Comparison of ENCODE assay signal across 9 mouse cellular contexts in genomic region chr5:36575227-36575626, GRCm38 (mm10). TPM values are rescaled to one million over a fixed set of nuclear protein-coding genes. Genes with fewer than 3 reads are reported as not detected.
DNase-seq lines count a peak whose midpoint lies in the region; ATAC-seq and TF ChIP-seq lines count a peak whose summit lies in the region.
"Had no signal": no experiment of that assay in that cellular context is flagged by ENCODE, and none has a peak within 500 bp of the region (broad histone marks: within the 10 kb centered on the region; RNA-seq: fewer than 3 reads in every experiment).

No protein-coding gene starts in this region.

- no peak for TF ChIP-seq POLR2A in bone marrow, adult 2 months (IDR thresholded peaks at IDR 0.05; ENCODE audit: borderline replicate concordance, control insufficient read depth, low read depth, low read length)

- H3K79me2 ChIP-seq in macrophage (ENCODE audit: inconsistent target), result peaks cover 76% of the 10 kb centered on the region

- H3K9me3 ChIP-seq in intestine, embryonic 16.5 days (ENCODE audit: control insufficient read depth, low read length), result no peaks in the 10 kb centered on the region
- no peaks in the 10 kb centered on the region for H3K9me3 ChIP-seq in midbrain, embryonic 15.5 days
- H3K9me3 ChIP-seq in midbrain, embryonic 14.5 days (ENCODE audit: control insufficient read depth, low read length), result no peaks in the 10 kb centered on the region
- H3K9me3 ChIP-seq: lung, embryonic 15.5 days had no signal

- H3K4me3 ChIP-seq in left cerebral cortex, adult 2 months, result no peak overlapping the region
- no peak overlapping the region for H3K4me3 ChIP-seq in bone marrow, adult 2 months (replicated peaks; ENCODE audit: control insufficient read depth, low read depth, low read length)
- H3K4me3 ChIP-seq in intestine, embryonic 16.5 days (ENCODE audit: low read length), result no peak overlapping the region
- no peak overlapping the region for H3K4me3 ChIP-seq in macrophage (ENCODE audit: inconsistent target)
- H3K4me3 ChIP-seq in midbrain, embryonic 15.5 days, result no peak overlapping the region
- no peak overlapping the region for H3K4me3 ChIP-seq in midbrain, embryonic 14.5 days (replicated peaks; ENCODE audit: low read depth, low read length)
- H3K4me3 ChIP-seq: lung, embryonic 15.5 days had no signal

- no peak for TF ChIP-seq CTCF in left cerebral cortex, adult 2 months (IDR thresholded peaks at IDR 0.05)
- no peak for TF ChIP-seq CTCF in bone marrow, adult 2 months (IDR thresholded peaks at IDR 0.05; ENCODE audit: control insufficient read depth, insufficient read depth, low read length)

- ATAC-seq in intestine, embryonic 16.5 days, result peak; percentile 54
- ATAC-seq in midbrain, embryonic 15.5 days (replicated peaks), result no peak
- no peak for ATAC-seq in midbrain, embryonic 14.5 days (ENCODE audit: low FRiP score, low TSS enrichment)

- no peaks in the 10 kb centered on the region for H3K36me3 ChIP-seq in intestine, embryonic 16.5 days (ENCODE audit: control insufficient read depth, insufficient read depth, low read length)
- peaks cover 16% of the 10 kb centered on the region; the same call in 1 of the 2 replicates for H3K36me3 ChIP-seq in macrophage (ENCODE audit: inconsistent target)
- H3K36me3 ChIP-seq in midbrain, embryonic 15.5 days (replicated peaks), result no peaks in the 10 kb centered on the region
- peaks cover 14% of the 10 kb centered on the region for H3K36me3 ChIP-seq in midbrain, embryonic 14.5 days (ENCODE audit: control insufficient read depth, insufficient read depth, low read length)

- H3K27me3 ChIP-seq in intestine, embryonic 16.5 days (replicated peaks; ENCODE audit: control insufficient read depth, insufficient read depth, low read length), result no peaks in the 10 kb centered on the region
- no peaks in the 10 kb centered on the region; the same call in 1 of the 2 replicates for H3K27me3 ChIP-seq in midbrain, embryonic 15.5 days (replicated peaks)
- H3K27me3 ChIP-seq in midbrain, embryonic 14.5 days (ENCODE audit: control insufficient read depth, insufficient read depth, low read length), result no peaks in the 10 kb centered on the region
- H3K27me3 ChIP-seq: lung, embryonic 15.5 days had no signal

- intact Hi-C loops in left cerebral cortex, adult 2 months (cut with DNase I), result no loop called here

- DNase-seq in left cerebral cortex, adult 2 months (ENCODE audit: extremely low spot score in 1 of 2, low spot score in 2 of 2), result no peak
- DNase-seq in left cerebral cortex, adult 11 months (ENCODE audit: low spot score), result no peak
- DNase-seq in spleen, postnatal 14 days (ENCODE audit: low spot score in 2 of 2), result no peak
- DNase-seq in midbrain, embryonic 14.5 days, result no peak

- H3K4me2 ChIP-seq in intestine, embryonic 16.5 days (ENCODE audit: low read depth, low read length), result no peak overlapping the region
- H3K4me2 ChIP-seq in midbrain, embryonic 15.5 days, result no peak overlapping the region
- no peak overlapping the region for H3K4me2 ChIP-seq in midbrain, embryonic 14.5 days (ENCODE audit: low read length)
- H3K4me2 ChIP-seq: lung, embryonic 15.5 days had no signal

- H3K4me1 ChIP-seq in bone marrow, adult 2 months (ENCODE audit: control insufficient read depth, insufficient read depth, low read length), result peaks cover 5% of the 10 kb centered on the region
- peaks cover 24% of the 10 kb centered on the region for H3K4me1 ChIP-seq in intestine, embryonic 16.5 days (ENCODE audit: control insufficient read depth, insufficient read depth, low read length)
- no peaks in the 10 kb centered on the region for H3K4me1 ChIP-seq in midbrain, embryonic 15.5 days
- H3K4me1 ChIP-seq in midbrain, embryonic 14.5 days (ENCODE audit: control insufficient read depth, insufficient read depth, low read length), result no peaks in the 10 kb centered on the region

- no peak overlapping the region for H3K9ac ChIP-seq in intestine, embryonic 16.5 days (ENCODE audit: low read depth, low read length)
- no peak overlapping the region for H3K9ac ChIP-seq in midbrain, embryonic 15.5 days
- H3K9ac ChIP-seq in midbrain, embryonic 14.5 days (replicated peaks; ENCODE audit: low read length), result no peak overlapping the region
- H3K9ac ChIP-seq: lung, embryonic 15.5 days had no signal

- 56% methylated on average over 3 of the region's 3 CpGs for WGBS in bone marrow, adult 2 months
- 55% methylated on average over 3 of the region's 3 CpGs for WGBS in intestine, embryonic 16.5 days
- 28% methylated on average over 3 of the region's 3 CpGs for WGBS in macrophage (ENCODE audit: missing documents)
- WGBS in midbrain, embryonic 15.5 days, result 81% methylated on average over 3 of the region's 3 CpGs
- WGBS in midbrain, embryonic 14.5 days, result 85% methylated on average over 3 of the region's 3 CpGs

- H3K27ac ChIP-seq in left cerebral cortex, adult 2 months, result peak overlapping the region; percentile 60; the same call in 1 of the 2 replicates
- H3K27ac ChIP-seq in bone marrow, adult 2 months (ENCODE audit: control insufficient read depth, insufficient read depth, low read depth, low read length, poor library complexity), result peak overlapping the region; percentile 24; the same call in 1 of the 2 replicates
- H3K27ac ChIP-seq in intestine, embryonic 16.5 days (ENCODE audit: low read length), result peak overlapping the region; percentile 96
- peak overlapping the region; percentile 97 for H3K27ac ChIP-seq in macrophage
- no peak overlapping the region for H3K27ac ChIP-seq in midbrain, embryonic 15.5 days
- H3K27ac ChIP-seq in midbrain, embryonic 14.5 days (replicated peaks; ENCODE audit: low read depth, low read length), result no peak overlapping the region

RNA-seq across cellular contexts. Expression of gene Tbc1d14, which starts 17.8 kb away (rescaled TPM):
- total RNA-seq in left cerebral cortex, adult 2 months (2021), result 10 to 100 TPM; 82.0 to 82.4 TPM
- 7.5 and 34.7 TPM in 2 replicates for polyA plus RNA-seq in bone marrow, adult 2 months (2011; ENCODE audit: insufficient read depth, insufficient read length, low replicate concordance, missing spikeins)
- polyA plus RNA-seq in intestine, embryonic 16.5 days (2015; fragmentation: Nextera tagmentation; extraction: Ambion mirVana), result 30.7 and 34.0 TPM in 2 replicates
- total RNA-seq in macrophage (2018; cell fraction: chromatin; rRNA removed), result 100 to 1,000 TPM in 19 of 26 experiments, 10 to 100 TPM in 7; 43.9 to 352 (median 164) TPM
- 10 to 100 TPM; 14.6 to 67.9 (median 47.5) TPM for total RNA-seq in macrophage (2018; cell fraction: cytosol; rRNA removed)
- 100 to 1,000 TPM in 14 of 26 experiments, 10 to 100 TPM in 12; 28.4 to 157 (median 105) TPM for total RNA-seq in macrophage (2018; cell fraction: nucleus; rRNA removed)
- 22.5 to 38.4 TPM (median 36.0 TPM) in 3 replicates for polyA plus RNA-seq in macrophage (2018)
- polyA plus RNA-seq in midbrain, embryonic 15.5 days (2015; fragmentation: Nextera tagmentation; extraction: Ambion mirVana), result 70.4 and 75.0 TPM in 2 replicates
- 69.3 and 81.0 TPM in 2 replicates for polyA plus RNA-seq in midbrain, embryonic 14.5 days (2014; fragmentation: Nextera tagmentation; extraction: Ambion mirVana)

Comparison
In these comparisons a context has a peak if more than half of its experiments do, and no peak if none do; other contexts are left out.
1. H3K27ac ChIP-seq: peak in left cerebral cortex, adult 2 months (single experiment), bone marrow, adult 2 months (single experiment), intestine, embryonic 16.5 days (single experiment) and macrophage (single experiment); none in midbrain, embryonic 15.5 days (single experiment) and midbrain, embryonic 14.5 days (single experiment).